Comparison of ENCODE assay signal across 14 mouse cellular contexts in genomic region chr4:76179497-76179896, GRCm38 (mm10).
DNase-seq lines count a peak whose midpoint lies in the region; ATAC-seq lines count a peak whose summit lies in the region.
"Had no signal": no experiment of that assay in that cellular context is flagged by ENCODE, and none has a peak within 500 bp of the region (broad histone marks: within the 10 kb centered on the region; RNA-seq: fewer than 3 reads in every experiment).

No protein-coding gene starts in this region.

- H3K4me2 ChIP-seq in embryonic facial prominence, embryonic 11.5 days (ENCODE audit: low read depth, low read length) = no peak overlapping the region

- ATAC-seq in embryonic facial prominence, embryonic 11.5 days (replicated peaks; ENCODE audit: insufficient number of reproducible peaks, low FRiP score, low TSS enrichment, low read depth) = no peak
- ATAC-seq: inflammation-experienced regulatory T-cells, adult 6 months; lung, postnatal 0 days; Patski had no signal

- DNase-seq in embryonic facial prominence, embryonic 11.5 days (ENCODE audit: low spot score) = peak; percentile 19
- no peak for DNase-seq in embryonic facial prominence, embryonic 10.5 days (ENCODE audit: low spot score)
- DNase-seq in retina, postnatal 1 day = peak; percentile 58
- DNase-seq in retina, embryonic 14.5 days (ENCODE audit: low spot score) = no peak
- peak; percentile 4 to 17 for DNase-seq in kidney, postnatal 4 days
- peak; percentile 4 for DNase-seq in retina, postnatal 7 days (ENCODE audit: low read depth, low spot score)
- no peak for DNase-seq in heart, postnatal 14 days
- DNase-seq in T-cell, adult 2 months (ENCODE audit: low spot score) = no peak
- DNase-seq: cerebellum, postnatal 25 days; heart, adult 2 months; right cerebral cortex, postnatal 25 days had no signal

- H3K4me3 ChIP-seq in embryonic facial prominence, embryonic 11.5 days (ENCODE audit: low read depth, low read length) = no peak overlapping the region
- no peak overlapping the region for H3K4me3 ChIP-seq in embryonic facial prominence, embryonic 10.5 days
- H3K4me3 ChIP-seq: heart, adult 2 months had no signal

- intact Hi-C loops in heart, postnatal 14 days (cut with DNase I) = no loop called here

- no peaks in the 10 kb centered on the region for H3K4me1 ChIP-seq in embryonic facial prominence, embryonic 11.5 days (ENCODE audit: control insufficient read depth, insufficient read depth, low read length)
- H3K4me1 ChIP-seq in embryonic facial prominence, embryonic 10.5 days = no peaks in the 10 kb centered on the region

- no peaks in the 10 kb centered on the region for H3K27me3 ChIP-seq in embryonic facial prominence, embryonic 11.5 days (ENCODE audit: control insufficient read depth, insufficient read depth, low read length)
- no peaks in the 10 kb centered on the region for H3K27me3 ChIP-seq in embryonic facial prominence, embryonic 10.5 days (replicated peaks; ENCODE audit: low read depth, poor library complexity, severe bottlenecking)
- H3K27me3 ChIP-seq: Patski had no signal

- no peak overlapping the region for H3K27ac ChIP-seq in embryonic facial prominence, embryonic 11.5 days (replicated peaks; ENCODE audit: low read depth, low read length)
- no peak overlapping the region for H3K27ac ChIP-seq in embryonic facial prominence, embryonic 10.5 days (replicated peaks)
- H3K27ac ChIP-seq: heart, adult 2 months had no signal

- H3K9ac ChIP-seq in embryonic facial prominence, embryonic 11.5 days (replicated peaks; ENCODE audit: low read length) = no peak overlapping the region

- 74% methylated on average over 8 of the region's 8 CpGs for WGBS in embryonic facial prominence, embryonic 11.5 days
- 81% methylated on average over 8 of the region's 8 CpGs for WGBS in embryonic facial prominence, embryonic 10.5 days

- H3K36me3 ChIP-seq in embryonic facial prominence, embryonic 11.5 days (replicated peaks; ENCODE audit: control insufficient read depth, insufficient read depth, low read depth, low read length) = no peaks in the 10 kb centered on the region
- H3K36me3 ChIP-seq in embryonic facial prominence, embryonic 10.5 days (replicated peaks) = no peaks in the 10 kb centered on the region

- no peaks in the 10 kb centered on the region for H3K9me3 ChIP-seq in embryonic facial prominence, embryonic 11.5 days (replicated peaks; ENCODE audit: control insufficient read depth, low read length)
- no peaks in the 10 kb centered on the region for H3K9me3 ChIP-seq in embryonic facial prominence, embryonic 10.5 days

Comparison
In these comparisons a context has a peak if more than half of its experiments do, and no peak if none do; other contexts are left out.
1. DNase-seq: peak in embryonic facial prominence, embryonic 11.5 days (single experiment), retina, postnatal 1 day (single experiment), kidney, postnatal 4 days (2 of 2) and retina, postnatal 7 days (single experiment); none in embryonic facial prominence, embryonic 10.5 days (single experiment), retina, embryonic 14.5 days (single experiment), heart, postnatal 14 days (0 of 2) and T-cell, adult 2 months (single experiment).